Mouse (Mus musculus) embryo, embryonic 10 days (tissue): ENCODE results near the gene N4bp2l2.

ENCODE experiments used
- DNase-seq: peaks from one replicate; pipeline ENCODE4 v3.0.0-alpha.2; 2015; ENCODE audit warnings: low spot score

Gene N4bp2l2

GRCm38 (mm10) chr5:150566226-150566625 lies 99.8 kb downstream of the N4bp2l2 start:
- no peak for DNase-seq

DNA sequence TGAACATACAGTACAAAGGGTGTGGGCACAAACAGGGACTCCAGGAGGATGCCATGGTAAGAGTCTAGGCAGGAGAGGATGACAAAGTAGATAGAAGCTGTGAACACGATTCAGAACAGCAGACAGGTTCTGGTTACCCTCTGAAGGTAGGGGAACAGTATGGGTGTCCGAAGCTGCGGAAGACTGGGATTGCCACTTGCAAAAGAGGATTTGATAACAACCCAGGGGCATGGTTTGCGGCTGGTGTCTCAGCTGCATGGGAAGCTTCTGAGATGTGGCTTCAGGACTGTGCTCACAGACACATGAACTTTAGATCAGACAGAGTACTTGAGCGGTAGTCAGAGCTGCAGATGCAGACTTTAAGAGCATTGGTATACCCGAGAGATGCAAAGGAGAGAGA lies 101.6 kb downstream of the N4bp2l2 start:
- no peak for DNase-seq

- no peak for DNase-seq
These were observed 104.2 kb downstream of the N4bp2l2 start for GRCm38 (mm10) chr5:150561783-150562182.

GRCm38 (mm10) chr5:150561376-150561775 lies 104.6 kb downstream of the N4bp2l2 start:
- DNase-seq, result no peak

DNA sequence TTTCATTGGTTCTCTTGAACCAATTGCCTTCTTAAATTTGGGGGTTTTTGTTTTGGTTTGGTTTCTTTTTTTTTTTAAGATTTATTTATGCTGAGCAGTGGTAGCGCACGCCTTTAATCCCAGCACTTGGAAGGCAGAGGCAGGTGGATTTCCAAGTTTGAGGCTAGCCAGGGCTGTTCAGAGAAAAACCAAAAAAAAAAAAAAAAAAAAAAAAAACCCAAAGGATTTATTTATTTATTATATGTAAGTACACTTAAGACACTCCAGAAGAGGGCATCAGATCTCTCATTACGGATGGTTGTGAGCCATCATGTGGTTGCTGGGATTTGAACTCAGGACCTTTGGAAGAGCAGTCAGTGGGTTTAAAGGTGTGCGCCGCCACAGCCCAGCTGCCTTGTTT lies 105.1 kb downstream of the N4bp2l2 start:
- no peak for DNase-seq

DNA sequence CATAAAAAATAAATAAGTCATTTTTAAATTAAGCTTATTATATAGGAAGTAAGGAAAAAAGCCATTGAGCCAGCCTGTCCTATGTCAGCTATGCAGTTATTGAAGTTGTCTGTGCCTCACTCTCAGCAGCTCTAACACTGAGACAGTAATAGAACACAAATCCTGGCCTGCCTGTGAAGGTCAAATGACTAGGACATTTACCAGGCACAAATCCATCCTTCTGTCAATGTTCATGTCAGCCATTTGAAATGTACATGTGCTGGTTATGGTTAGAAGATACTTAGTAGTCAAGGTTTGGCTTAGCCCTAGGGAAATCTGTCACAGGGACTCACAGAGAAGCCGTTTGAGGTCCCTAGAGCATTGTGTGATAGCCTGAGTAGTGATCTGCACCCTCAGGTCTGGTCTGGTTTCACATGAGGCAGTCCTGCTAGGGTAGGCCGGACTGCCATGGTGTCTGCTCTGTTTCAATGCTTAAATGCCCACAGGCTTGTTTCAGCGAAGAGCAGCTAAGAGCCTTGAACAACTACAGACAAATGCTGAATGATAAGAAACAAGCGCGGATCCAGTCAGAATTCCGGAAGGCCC lies 106.4 kb downstream of the N4bp2l2 start:
- no peak for DNase-seq
